Mouse (Mus musculus) C2C12 (cell line): ENCODE results near the gene Tmem131l.

Experiments
- CTCF ChIP-seq: IDR thresholded peaks from one replicate; pipeline ENCODE4 v1.5.1; 2011; ENCODE audit not compliant: control insufficient read depth, insufficient read depth, insufficient read length
- MYOG ChIP-seq: IDR thresholded peaks from one replicate; pipeline ENCODE4 v1.6.1; 2011; ENCODE audit not compliant: control insufficient read depth, insufficient read length; ENCODE audit errors: extremely low read depth

DNA sequence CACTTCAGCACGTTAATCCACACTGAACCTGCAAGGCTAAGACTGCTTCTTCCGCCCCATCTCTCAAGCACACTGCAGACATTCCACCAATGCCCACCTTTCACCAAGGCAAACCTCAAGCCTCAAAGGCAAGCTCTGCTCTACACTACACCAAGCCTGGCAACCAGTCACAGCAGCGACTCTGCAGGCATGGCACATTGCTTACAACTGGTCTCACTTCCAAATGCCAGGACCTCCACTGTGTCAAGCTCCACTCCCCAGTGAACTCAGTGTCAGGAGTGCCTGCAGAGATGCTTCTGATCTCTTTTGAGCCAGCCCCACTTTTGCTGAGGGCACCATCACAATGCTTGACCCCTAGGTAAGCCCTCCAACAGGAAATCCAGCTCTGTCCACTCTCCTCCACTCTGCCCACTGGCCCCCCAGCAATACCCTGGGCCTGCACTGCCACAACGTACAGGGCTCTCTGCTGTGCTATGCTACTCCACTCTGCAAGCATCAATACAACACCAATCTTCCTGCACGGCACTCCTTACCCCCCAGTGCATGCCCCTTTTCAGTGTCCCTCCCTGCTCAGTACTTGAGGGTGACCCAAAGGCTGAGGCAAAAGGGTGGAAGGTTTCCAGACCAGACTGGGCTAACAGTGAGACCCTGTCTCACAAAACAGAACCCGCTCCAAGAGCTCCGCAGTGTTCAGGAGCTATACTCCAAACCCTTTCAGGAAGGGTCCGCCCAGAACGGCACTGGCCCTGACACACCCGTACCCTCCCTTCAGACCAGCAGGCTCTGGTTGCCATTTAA is 6.8 kb downstream of the Tmem131l start:
- TF ChIP-seq CTCF (no peak), MYOG (no peak)
